Mouse (Mus musculus) C2C12 (cell line): ENCODE data around the gene H2afj.

Source experiments
- CEBPB ChIP-seq: IDR thresholded peaks from one replicate; pipeline ENCODE4 v1.6.1; 2011; ENCODE audit warnings: low read depth, mild to moderate bottlenecking, control low read depth, moderate library complexity
- CTCF ChIP-seq: IDR thresholded peaks from one replicate; pipeline ENCODE4 v1.5.1; 2011; ENCODE audit not compliant: control insufficient read depth, insufficient read depth, insufficient read length
- FOSL1 ChIP-seq: IDR thresholded peaks from one replicate; pipeline ENCODE4 v1.8.0; 2011; ENCODE audit warnings: mild to moderate bottlenecking, low read length; ENCODE audit not compliant: poor library complexity, insufficient read depth, severe bottlenecking

DNA sequence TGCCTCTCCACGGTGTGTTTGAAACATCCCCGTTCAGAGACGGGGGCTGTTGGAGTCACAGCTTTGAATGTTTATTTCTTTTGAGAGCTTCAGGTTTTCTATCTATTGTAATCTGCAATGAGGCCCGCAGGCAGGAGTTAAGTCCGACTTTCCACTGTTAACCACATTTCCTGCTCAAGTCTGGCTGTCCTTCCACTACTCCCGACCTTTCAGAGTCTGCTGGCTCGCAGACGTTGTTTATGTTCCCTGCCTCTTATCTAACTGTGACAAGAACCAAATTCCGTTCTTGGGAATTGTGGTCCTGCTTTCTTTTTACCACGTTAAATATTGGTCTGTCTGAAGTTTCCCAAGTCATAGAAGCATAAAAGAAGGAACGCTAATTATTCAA, 49.8 kb downstream of the H2afj start:
- TF ChIP-seq CTCF, result no peak
- no peak for TF ChIP-seq FOSL1
- TF ChIP-seq CEBPB, result no peak
